Mouse (Mus musculus) central nervous system, embryonic 11.5 days (tissue): ENCODE measurements around the gene Cactin. TPM values are rescaled to one million over a fixed set of nuclear protein-coding genes. Genes with fewer than 3 reads are reported as not detected.

Experiments used
- polyA plus RNA-seq: library from polyadenylated mRNA; depleted of rRNA; stranded (reverse); fragments of >200 nt; gene quantifications from 2 replicates; pipeline ENCODE4 v1.2.3, GENCODE M21; 2012; rRNA removed

Cactin gene
- 50.3 and 63.1 TPM in 2 replicates for polyA plus RNA-seq

DNA sequence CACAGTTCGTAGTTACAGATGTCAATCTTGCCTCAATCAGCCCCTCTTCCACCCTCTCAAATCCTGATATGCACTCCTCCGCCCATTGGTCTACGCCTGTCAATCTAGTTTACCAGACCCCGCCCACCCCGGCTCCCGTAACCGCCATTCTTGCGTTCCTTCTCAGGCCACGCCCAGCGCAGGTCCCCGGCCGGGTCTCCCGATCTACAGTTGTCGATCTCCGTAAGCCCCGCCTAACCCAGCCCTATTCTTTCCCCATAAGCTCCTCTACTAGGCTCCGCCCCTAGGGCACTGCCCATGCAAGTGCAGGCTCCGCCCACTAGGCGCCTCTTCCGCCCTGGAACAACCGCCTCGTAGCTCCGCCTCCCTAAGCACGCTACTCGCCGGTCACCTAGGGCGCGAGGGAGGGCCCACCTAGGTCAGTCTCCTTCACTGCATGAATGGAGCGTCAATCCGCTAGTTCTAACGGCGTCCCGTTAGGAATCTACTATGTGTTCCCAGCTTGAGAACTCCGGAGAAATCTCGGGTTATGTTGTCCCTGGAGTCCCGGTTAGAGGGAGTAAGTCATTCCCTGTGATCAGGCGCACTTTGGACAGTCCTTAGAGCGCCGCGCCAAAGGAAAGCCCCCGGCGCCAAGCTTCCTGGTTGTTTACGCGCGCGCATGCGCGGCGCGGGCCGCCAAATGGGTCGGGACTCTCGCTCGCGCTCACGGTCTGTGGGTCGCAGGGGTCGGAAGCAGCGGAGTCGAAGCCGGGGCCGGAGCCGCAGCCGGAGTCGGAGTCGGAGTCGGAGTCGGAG is at the start of gene Cactin:
Cactin (plus strand) TSS at position 554 of the 798 bp plus-strand sequence.

DNA sequence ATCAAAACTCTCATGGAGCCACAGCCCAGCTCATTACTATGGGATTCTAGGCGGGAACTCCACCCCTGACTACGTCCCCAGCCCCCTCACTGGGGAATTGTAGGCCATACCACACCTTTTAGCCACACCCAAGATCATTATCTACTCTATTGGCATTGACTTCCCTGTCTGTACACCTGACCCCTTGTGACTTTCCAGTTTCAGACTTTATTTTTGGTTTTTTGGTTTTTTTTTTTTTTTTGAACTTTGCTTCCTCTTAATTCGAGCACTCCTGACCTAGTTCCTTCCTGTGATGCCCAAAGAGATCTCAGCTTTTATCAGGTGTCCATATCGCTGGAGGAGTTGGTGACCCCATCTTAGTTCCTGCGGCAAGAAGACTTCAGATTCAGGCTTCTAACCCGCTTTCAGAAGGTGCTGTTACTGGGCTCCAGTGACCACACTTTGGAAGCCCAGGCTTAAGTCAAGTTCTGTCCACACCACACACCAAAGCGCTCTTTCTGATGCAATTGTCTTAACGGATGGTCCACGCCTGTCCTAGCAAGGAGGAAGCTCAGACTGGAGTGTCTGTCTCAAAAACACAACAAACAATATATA is 29.3 kb upstream of the Cactin start, which contains the start of gene Tjp3:
Tjp3 (minus strand) TSS at position 71 of the 594 bp plus-strand sequence.

GRCm38 (mm10) chr10:81292554-81293333 is 28.2 kb upstream of the Cactin start, which contains the start of gene Pip5k1c:
Gene Pip5k1c (plus strand): TSS chr10:81292963.

GRCm38 (mm10) chr10:81328386-81328785 is 7.5 kb downstream of the Cactin start, which contains the start of gene Tbxa2r:
Gene Tbxa2r (plus strand): TSS chr10:81328731.

DNA sequence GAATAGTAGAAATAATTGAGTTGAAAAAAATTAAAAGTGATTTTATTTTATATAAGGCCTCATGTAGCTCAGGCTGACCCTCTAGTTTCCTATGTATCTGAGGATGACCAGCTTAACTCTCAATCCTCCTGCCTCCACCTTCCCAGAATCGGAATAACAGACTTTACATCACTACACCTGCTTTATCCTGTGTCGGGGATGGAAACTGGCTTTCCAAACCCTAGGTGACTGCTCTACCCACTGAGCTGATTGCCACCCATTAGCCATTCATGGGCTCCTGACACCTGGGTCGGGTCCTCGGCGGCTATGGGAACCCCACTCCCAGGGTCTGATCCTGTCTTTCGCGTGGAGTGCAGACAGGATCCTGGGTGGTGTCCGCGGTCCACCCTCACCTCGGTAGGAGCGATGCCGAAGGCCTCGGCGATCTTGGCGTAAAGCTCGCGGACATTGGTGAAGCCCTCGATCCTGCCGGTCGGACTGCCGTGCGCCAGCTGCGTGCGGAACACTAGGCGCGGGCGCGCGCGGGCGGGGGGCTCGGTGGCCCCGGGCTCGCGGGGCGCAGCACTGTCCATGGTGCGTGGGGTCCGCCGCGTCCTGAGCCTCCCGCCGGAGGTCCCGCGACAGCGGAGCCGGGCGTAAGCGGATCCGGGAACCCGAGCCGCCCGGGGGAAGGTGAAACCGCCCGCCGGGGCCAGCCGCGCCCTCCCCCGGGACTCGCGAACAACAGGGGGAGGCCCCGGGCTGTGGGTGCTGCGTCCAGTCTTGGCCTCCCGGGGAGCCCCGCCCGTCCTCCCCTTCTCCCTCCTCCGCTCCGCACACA is 22.0 kb downstream of the Cactin start, which contains the start of gene Gipc3:
Gipc3 (minus strand) TSS at position 581 of the 820 bp plus-strand sequence.

GRCm38 (mm10) chr10:81350351-81351063 is 29.6 kb downstream of the Cactin start, which contains the start of gene Hmg20b:
Gene Hmg20b (minus strand): TSS chr10:81350480.

GRCm38 (mm10) chr10:81356991-81357844 is 36.3 kb downstream of the Cactin start, which contains the start of gene Mfsd12:
Gene Mfsd12 (plus strand): TSS chr10:81357491.

DNA sequence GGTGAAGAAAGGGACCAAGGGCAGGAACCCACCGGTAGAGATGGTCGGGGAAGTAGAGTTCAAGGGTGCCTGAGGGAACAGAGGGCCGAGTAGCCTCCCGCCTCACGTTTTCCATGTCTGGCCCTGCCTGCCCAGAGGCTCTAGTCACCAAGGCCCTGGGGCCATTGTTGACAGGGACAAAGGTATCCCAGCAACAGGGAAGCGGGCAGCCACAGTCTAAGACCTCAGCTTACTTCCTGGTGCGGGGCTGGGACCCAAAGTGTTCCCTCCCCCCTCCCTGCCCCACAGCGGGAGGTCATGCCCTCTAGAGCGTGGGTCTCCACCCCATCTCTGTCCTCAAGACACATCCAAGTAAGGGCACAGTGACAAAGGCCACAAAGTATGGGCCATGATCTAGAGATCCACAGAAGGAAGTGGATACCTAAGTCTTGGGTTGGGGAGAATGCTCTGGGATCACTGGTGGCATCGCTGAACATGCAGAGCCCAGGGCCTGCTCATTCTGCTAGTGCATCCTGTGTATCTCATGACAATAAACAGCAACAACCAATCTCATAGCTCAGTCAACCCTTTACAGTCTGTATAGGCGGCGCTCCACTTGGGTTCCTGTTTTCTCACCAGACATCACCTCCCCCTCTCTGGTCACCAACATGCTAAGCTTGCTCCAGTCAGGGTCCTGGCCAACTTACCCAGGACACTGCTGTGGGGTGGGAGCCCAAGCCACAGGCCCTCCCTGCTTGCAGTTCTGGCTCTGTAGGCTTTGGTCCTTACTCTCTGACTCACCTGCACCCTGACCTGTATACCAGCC is 45.0 kb downstream of the Cactin start, which contains the start of gene 4930404N11Rik:
4930404N11Rik (minus strand) TSS at position 145 of the 805 bp plus-strand sequence.

Other genes starting within 250 kb of the Cactin start
- gene Creb3l3, start 222.2 kb upstream of the Cactin start, polyA plus RNA-seq: 0.52 and 0.73 TPM in 2 replicates
- 167 and 173 TPM in 2 replicates for gene Map2k2, start 215.2 kb upstream of the Cactin start, polyA plus RNA-seq
- gene Zbtb7a, start 185.9 kb upstream of the Cactin start, polyA plus RNA-seq: 12.7 and 17.8 TPM in 2 replicates
- 39.5 and 41.3 TPM in 2 replicates for gene Pias4, start 153.2 kb upstream of the Cactin start, polyA plus RNA-seq
- 1,158 and 1,360 TPM in 2 replicates for gene Eef2, start 144.5 kb upstream of the Cactin start, polyA plus RNA-seq
- gene Dapk3, start 138.1 kb upstream of the Cactin start, polyA plus RNA-seq: 63.2 and 71.7 TPM in 2 replicates
- not detected in 2 replicates for gene 4930442H23Rik, start 137.3 kb upstream of the Cactin start, polyA plus RNA-seq
- gene Nmrk2, start 119.1 kb upstream of the Cactin start, polyA plus RNA-seq: 0.02 and 0.04 TPM in 2 replicates
- gene Atcay, start 90.3 kb upstream of the Cactin start, polyA plus RNA-seq: 25.0 and 36.7 TPM in 2 replicates
- gene Zfr2, start 87.9 kb upstream of the Cactin start, polyA plus RNA-seq: 16.3 and 16.6 TPM in 2 replicates
- 4.0 and 4.3 TPM in 2 replicates for gene Matk, start 68.2 kb upstream of the Cactin start, polyA plus RNA-seq
- gene Mrpl54, start 54.2 kb upstream of the Cactin start, polyA plus RNA-seq: 91.5 and 109 TPM in 2 replicates
- gene Apba3, start 54.1 kb upstream of the Cactin start, polyA plus RNA-seq: 25.6 and 44.9 TPM in 2 replicates
- gene Tjp3, start 29.5 kb upstream of the Cactin start, polyA plus RNA-seq: 2.6 and 4.2 TPM in 2 replicates
- gene Pip5k1c, start 28.1 kb upstream of the Cactin start, polyA plus RNA-seq: 84.4 and 91.7 TPM in 2 replicates
- gene Tbxa2r, start 7.6 kb downstream of the Cactin start, polyA plus RNA-seq: 2.4 and 3.1 TPM in 2 replicates
- 0.04 and 0.06 TPM in 2 replicates for gene Gipc3, start 22.2 kb downstream of the Cactin start, polyA plus RNA-seq
- 116 and 139 TPM in 2 replicates for gene Hmg20b, start 29.4 kb downstream of the Cactin start, polyA plus RNA-seq
- 8.6 and 9.0 TPM in 2 replicates for gene Mfsd12, start 36.4 kb downstream of the Cactin start, polyA plus RNA-seq
- 0.28 and 0.31 TPM in 2 replicates for gene 4930404N11Rik, start 44.7 kb downstream of the Cactin start, polyA plus RNA-seq
- gene Fzr1, start 57.4 kb downstream of the Cactin start, polyA plus RNA-seq: 91.8 and 113 TPM in 2 replicates
- gene Dohh, start 63.3 kb downstream of the Cactin start, polyA plus RNA-seq: 56.2 and 57.9 TPM in 2 replicates
- gene Gm48551, start 63.4 kb downstream of the Cactin start, polyA plus RNA-seq: 3.9 and 4.3 TPM in 2 replicates
- 5.2 and 8.2 TPM in 2 replicates for gene Gm48552, start 67.9 kb downstream of the Cactin start, polyA plus RNA-seq
- 3.7 and 5.0 TPM in 2 replicates for gene Smim24, start 71.9 kb downstream of the Cactin start, polyA plus RNA-seq
- 7.8 and 12.5 TPM in 2 replicates for gene Nfic, start 134.5 kb downstream of the Cactin start, polyA plus RNA-seq
- 45.0 and 50.2 TPM in 2 replicates for gene Celf5, start 161.6 kb downstream of the Cactin start, polyA plus RNA-seq
- 129 and 153 TPM in 2 replicates for gene Ncln, start 175.3 kb downstream of the Cactin start, polyA plus RNA-seq
- 0.42 and 0.56 TPM in 2 replicates for gene S1pr4, start 179.0 kb downstream of the Cactin start, polyA plus RNA-seq
- gene Gna15, start 203.1 kb downstream of the Cactin start, polyA plus RNA-seq: 0.88 and 0.98 TPM in 2 replicates
- gene Gna11, start 224.1 kb downstream of the Cactin start, polyA plus RNA-seq: 69.9 and 81.3 TPM in 2 replicates
- 265 and 396 TPM in 2 replicates for gene Aes, start 238.4 kb downstream of the Cactin start, polyA plus RNA-seq